Mouse (Mus musculus) embryonic facial prominence, embryonic 11.5 days (tissue): Measurements from ENCODE around the gene Tsku. TPM values are rescaled to one million over a fixed set of nuclear protein-coding genes. Genes with fewer than 3 reads are reported as not detected.

ENCODE experiments used
- ATAC-seq: fragments of 200-750 bp; cut with Nextera tagmentation; replicated peaks from 2 replicates; pipeline ENCODE4 v1.8.0; 2017; ENCODE audit warnings: low read depth; ENCODE audit not compliant: insufficient number of reproducible peaks, low FRiP score, low TSS enrichment
- DNase-seq: peaks from one replicate; pipeline ENCODE4 v3.0.0-alpha.2; 2015; ENCODE audit warnings: low spot score
- H3K27ac ChIP-seq: fragments of 300-500 bp; sonication (generic); replicated peaks from 2 replicates; pipeline ENCODE4 v1.5.1; 2014; ENCODE audit warnings: mild to moderate bottlenecking, low read depth, low read length, control low read depth
- H3K27me3 ChIP-seq: fragments of 300-500 bp; sonication (generic); 2 replicates; pipeline ENCODE4 v1.6.1; 2014; ENCODE audit warnings: mild to moderate bottlenecking, low read length, moderate library complexity, mixed read lengths; ENCODE audit not compliant: control insufficient read depth, insufficient read depth
- H3K36me3 ChIP-seq: fragments of 300-500 bp; sonication (generic); replicated peaks from 2 replicates; pipeline ENCODE4 v1.6.1; 2014; ENCODE audit warnings: low read depth, mild to moderate bottlenecking, low read length, moderate library complexity, mixed read lengths; ENCODE audit not compliant: control insufficient read depth, insufficient read depth
- H3K4me1 ChIP-seq: fragments of 300-500 bp; sonication (generic); 2 replicates; pipeline ENCODE4 v1.6.1; 2014; ENCODE audit warnings: low read length, mixed read lengths; ENCODE audit not compliant: control insufficient read depth, insufficient read depth
- H3K4me2 ChIP-seq: fragments of 300-500 bp; sonication (generic); 2 replicates; pipeline ENCODE4 v1.6.1; 2014; ENCODE audit warnings: low read depth, mild to moderate bottlenecking, control low read depth, low read length, moderate library complexity
- H3K4me3 ChIP-seq: fragments of 300-500 bp; sonication (generic); 2 replicates; pipeline ENCODE4 v1.5.1; 2014; ENCODE audit warnings: low read depth, low read length, control low read depth
- H3K9ac ChIP-seq: fragments of 300-500 bp; sonication (generic); replicated peaks from 2 replicates; pipeline ENCODE4 v1.6.1; 2014; ENCODE audit warnings: mild to moderate bottlenecking, control low read depth, low read length
- H3K9me3 ChIP-seq: fragments of 300-500 bp; sonication (generic); replicated peaks from 2 replicates; pipeline ENCODE4 v1.6.1; 2016; ENCODE audit warnings: mild to moderate bottlenecking, low read length, inconsistent platforms, mixed read lengths; ENCODE audit not compliant: control insufficient read depth
- WGBS: fragments of 180-500 bp; shearing (Covaris S2); extraction: QIAGEN DNeasy Blood & Tissue Kit; methylation state at CpG from one replicate; pipeline ENCODE4 v1.1.7; 2014; 5-methylcytosine and 5-hydroxymethylcytosine counted together
- polyA plus RNA-seq: library from polyadenylated mRNA; unstranded; fragments of >200 nt; fragmentation: Nextera tagmentation; extraction: Ambion mirVana; gene quantifications from 2 replicates; pipeline ENCODE4 v1.2.1, GENCODE M21; 2014

Gene Tsku
- polyA plus RNA-seq, 1 experiment from 2014 or later = 13.6 TPM

- Histone ChIP-seq H3K4me1 (peaks cover 20% of the 10 kb centered on the region), H3K36me3 (peaks cover 12% of the 10 kb centered on the region; the same call in 1 of the 2 replicates), H3K9ac (no peak overlapping the region), H3K27ac (peak overlapping the region; percentile 76), H3K9me3 (no peaks in the 10 kb centered on the region), H3K4me2 (peak overlapping the region; percentile 19), H3K27me3 (no peaks in the 10 kb centered on the region), H3K4me3 (no peak overlapping the region)
- DNase-seq = no peak
- ATAC-seq = peak; percentile 4; the same call in 1 of the 2 replicates
- WGBS = 39% methylated on average over 4 of the region's 4 CpGs
Observed at GRCm38 (mm10) chr7:98354921-98355310, 6.2 kb downstream of the Tsku start.

- ATAC-seq (peak; percentile 70), DNase-seq (peak; percentile 75)
- Histone ChIP-seq H3K9me3 (no peaks in the 10 kb centered on the region), H3K36me3 (peaks cover 12% of the 10 kb centered on the region; the same call in 1 of the 2 replicates), H3K9ac (no peak overlapping the region; the same call in none of the 2 replicates), H3K27me3 (no peaks in the 10 kb centered on the region), H3K27ac (peak overlapping the region; percentile 76), H3K4me3 (no peak overlapping the region), H3K4me1 (peaks cover 18% of the 10 kb centered on the region), H3K4me2 (peak overlapping the region; percentile 21; the same call in 1 of the 2 replicates)
- 11% methylated on average over 12 of the region's 12 CpGs for WGBS
Observed at GRCm38 (mm10) chr7:98354160-98354920, 6.8 kb downstream of the Tsku start.

GRCm38 (mm10) chr7:98353616-98354015 is 7.5 kb downstream of the Tsku start:
- Histone ChIP-seq H3K36me3 (peaks cover 12% of the 10 kb centered on the region; the same call in 1 of the 2 replicates), H3K4me1 (peaks cover 18% of the 10 kb centered on the region), H3K9ac (no peak overlapping the region), H3K27ac (peak overlapping the region; percentile 76), H3K4me2 (no peak overlapping the region), H3K9me3 (no peaks in the 10 kb centered on the region), H3K4me3 (no peak overlapping the region), H3K27me3 (no peaks in the 10 kb centered on the region)
- 84% methylated on average over 5 of the region's 5 CpGs for WGBS
- ATAC-seq = no peak
- DNase-seq = no peak

GRCm38 (mm10) chr7:98351523-98351922 is 9.6 kb downstream of the Tsku start:
- DNase-seq (no peak), ATAC-seq (no peak)
- Histone ChIP-seq H3K4me3 (no peak overlapping the region), H3K4me1 (peaks cover 15% of the 10 kb centered on the region), H3K9ac (no peak overlapping the region), H3K4me2 (no peak overlapping the region), H3K27ac (no peak overlapping the region), H3K9me3 (no peaks in the 10 kb centered on the region), H3K36me3 (peaks cover 12% of the 10 kb centered on the region; the same call in 1 of the 2 replicates), H3K27me3 (no peaks in the 10 kb centered on the region)
- 92% methylated on average over 3 of the region's 3 CpGs for WGBS

- Histone ChIP-seq H3K4me3 (no peak overlapping the region), H3K36me3 (peaks cover 12% of the 10 kb centered on the region; the same call in 1 of the 2 replicates), H3K27me3 (no peaks in the 10 kb centered on the region), H3K4me2 (no peak overlapping the region), H3K9ac (no peak overlapping the region), H3K27ac (no peak overlapping the region), H3K4me1 (peaks cover 4% of the 10 kb centered on the region), H3K9me3 (no peaks in the 10 kb centered on the region)
- DNase-seq (no peak), ATAC-seq (no peak)
- WGBS = 97% methylated on average over 6 of the region's 6 CpGs
Observed at GRCm38 (mm10) chr7:98349821-98350220, 11.3 kb downstream of the Tsku start.

GRCm38 (mm10) chr7:98349096-98349495 is 12.0 kb downstream of the Tsku start:
- Histone ChIP-seq H3K27ac (no peak overlapping the region), H3K36me3 (peaks cover 12% of the 10 kb centered on the region; the same call in 1 of the 2 replicates), H3K27me3 (no peaks in the 10 kb centered on the region), H3K4me3 (no peak overlapping the region), H3K4me2 (no peak overlapping the region), H3K4me1 (no peaks in the 10 kb centered on the region), H3K9ac (no peak overlapping the region), H3K9me3 (no peaks in the 10 kb centered on the region)
- ATAC-seq = no peak
- DNase-seq = peak; percentile 86
- WGBS = 22% methylated on average over 5 of the region's 5 CpGs

- DNase-seq (peak; percentile 78), ATAC-seq (no peak)
- Histone ChIP-seq H3K27me3 (no peaks in the 10 kb centered on the region), H3K36me3 (peaks cover 12% of the 10 kb centered on the region; the same call in 1 of the 2 replicates), H3K27ac (no peak overlapping the region), H3K4me2 (no peak overlapping the region), H3K9me3 (no peaks in the 10 kb centered on the region), H3K4me3 (no peak overlapping the region), H3K9ac (no peak overlapping the region), H3K4me1 (no peaks in the 10 kb centered on the region)
- WGBS = 56% methylated on average over 7 of the region's 7 CpGs
Observed at GRCm38 (mm10) chr7:98348043-98348442, 13.1 kb downstream of the Tsku start.

- no peak overlapping the region for H3K4me2 ChIP-seq
- WGBS = 79% methylated on average over 5 of the region's 5 CpGs
Observed at GRCm38 (mm10) chr7:98347471-98347870, 13.7 kb downstream of the Tsku start.

More at GRCm38 (mm10) chr7:98347471-98347870, 13.7 kb downstream of the Tsku start:
- no peak overlapping the region for H3K27ac ChIP-seq
- no peak overlapping the region for H3K9ac ChIP-seq
- peaks cover 10% of the 10 kb centered on the region; the same call in 1 of the 2 replicates for H3K36me3 ChIP-seq
- no peaks in the 10 kb centered on the region for H3K4me1 ChIP-seq
- H3K4me3 ChIP-seq = no peak overlapping the region
- no peaks in the 10 kb centered on the region for H3K27me3 ChIP-seq
- no peaks in the 10 kb centered on the region for H3K9me3 ChIP-seq
- no peak for DNase-seq
- ATAC-seq = no peak
